Mouse (Mus musculus) adipocyte (in vitro differentiated cells): ENCODE results near the gene Hbq1b.
"Not testable (repeated sequence)": the region's sequence is repeated elsewhere in the genome, so short reads cannot be mapped to it uniquely, and the experiment has no call there.

Source experiments
- DNase-seq: peaks from one replicate; pipeline ENCODE4 v3.0.0-alpha.2; 2016; ENCODE audit warnings: low spot score

Gene Hbq1b

GRCm38 (mm10) chr11:32267964-32268363, 18.8 kb upstream of the Hbq1b start:
- DNase-seq: no peak

- DNase-seq: no peak
Observed at GRCm38 (mm10) chr11:32268952-32269351, 17.8 kb upstream of the Hbq1b start.

GRCm38 (mm10) chr11:32271178-32271577, 15.6 kb upstream of the Hbq1b start:
- DNase-seq: no peak

- no peak for DNase-seq
Observed at GRCm38 (mm10) chr11:32276347-32276746, 10.4 kb upstream of the Hbq1b start, which contains the start of gene Hba-x. Gene Hba-x, plus strand, starts transcription at chr11:32276400.

- DNase-seq: no peak
Observed at GRCm38 (mm10) chr11:32277736-32278457, 8.9 kb upstream of the Hbq1b start.

GRCm38 (mm10) chr11:32278458-32278957, 8.3 kb upstream of the Hbq1b start:
- no peak for DNase-seq

GRCm38 (mm10) chr11:32280646-32281045, 6.1 kb upstream of the Hbq1b start:
- DNase-seq: no peak

- DNase-seq: no peak
Observed at GRCm38 (mm10) chr11:32281416-32282144, 5.2 kb upstream of the Hbq1b start.

GRCm38 (mm10) chr11:32283091-32283777, 3.5 kb upstream of the Hbq1b start, which contains the start of gene Hba-a1:
Gene Hba-a1, plus strand, starts transcription at chr11:32283511.
- DNase-seq: not testable (repeated sequence)

- not testable (repeated sequence) for DNase-seq
Observed at GRCm38 (mm10) chr11:32284582-32284981, 2.2 kb upstream of the Hbq1b start.

GRCm38 (mm10) chr11:32285031-32285775, 1.6 kb upstream of the Hbq1b start:
- no peak for DNase-seq

- not testable (repeated sequence) for DNase-seq
Observed at GRCm38 (mm10) chr11:32285887-32286286, 878 bp upstream of the Hbq1b start.

- DNase-seq: no peak
Observed at GRCm38 (mm10) chr11:32287493-32287825, 694 bp downstream of the Hbq1b start.

- DNase-seq: not testable (repeated sequence)
Observed at GRCm38 (mm10) chr11:32292819-32293218, 6.1 kb downstream of the Hbq1b start.

GRCm38 (mm10) chr11:32293479-32293878, 6.7 kb downstream of the Hbq1b start:
- DNase-seq: not testable (repeated sequence)

- not testable (repeated sequence) for DNase-seq
Observed at GRCm38 (mm10) chr11:32296203-32296602, 9.4 kb downstream of the Hbq1b start, which contains the start of gene Hba-a2. Gene Hba-a2, plus strand, starts transcription at chr11:32296489.

- DNase-seq: not testable (repeated sequence)
Observed at GRCm38 (mm10) chr11:32297417-32297816, 10.7 kb downstream of the Hbq1b start.

GRCm38 (mm10) chr11:32297866-32298531, 11.2 kb downstream of the Hbq1b start:
- DNase-seq: no peak

GRCm38 (mm10) chr11:32298532-32298918, 11.8 kb downstream of the Hbq1b start:
- DNase-seq: no peak

- DNase-seq: peak; percentile 18
Observed at GRCm38 (mm10) chr11:32299865-32300264, 13.1 kb downstream of the Hbq1b start, which contains the start of gene Hbq1a. Gene Hbq1a, plus strand, starts transcription at chr11:32300069.
